Mouse (Mus musculus) gastrocnemius, postnatal 4 days (tissue): ENCODE measurements around the gene Ccr1l1. TPM values are rescaled to one million over a fixed set of nuclear protein-coding genes. Genes with fewer than 3 reads are reported as not detected.
"Not testable (repeated sequence)": the region's sequence is repeated elsewhere in the genome, so short reads cannot be mapped to it uniquely, and the experiment has no call there.

ENCODE experiments used
- DNase-seq, 2 experiments: peaks; one replicate each; pipeline ENCODE4 v3.0.0; 2021 to 2022; ENCODE audit warnings: low spot score in 2 of 2, mixed read lengths in 2 of 2
- long read RNA-seq, 2 experiments: library from polyadenylated mRNA; stranded (forward); transcript quantifications; one replicate each; pipeline ENCODE4 v2.0.0; 2021
- total RNA-seq, 2 experiments: library from RNA; stranded (reverse); gene quantifications; 2 replicates each; pipeline ENCODE4 v1.2.3; 2021

Gene Ccr1l1
- not detected for total RNA-seq
- long read RNA-seq, experiment 1: 0 reads
- long read RNA-seq, experiment 2: 0 reads

DNA sequence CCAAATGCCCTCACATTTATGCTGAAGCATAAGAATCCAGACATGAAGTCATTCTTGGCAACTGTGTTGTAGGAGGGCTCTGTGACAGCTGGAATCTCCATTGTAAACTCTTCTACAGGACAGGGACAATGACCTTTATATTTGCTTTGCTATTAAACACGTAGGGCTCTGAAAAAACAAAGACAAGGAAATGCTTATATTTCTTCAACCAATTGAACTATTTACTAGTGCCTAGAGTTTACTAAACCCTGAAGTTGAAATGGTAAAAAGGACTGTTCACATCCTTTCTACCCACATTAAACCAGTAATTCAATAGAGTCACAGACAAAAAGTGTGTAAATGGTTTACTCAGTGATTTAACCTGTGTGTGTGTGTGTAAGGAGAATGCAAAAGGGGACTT is at the start of gene Ccr1l1:
Gene Ccr1l1, minus strand, starts transcription at position 101 of the 400 bp plus-strand sequence.
- DNase-seq: no peak

DNA sequence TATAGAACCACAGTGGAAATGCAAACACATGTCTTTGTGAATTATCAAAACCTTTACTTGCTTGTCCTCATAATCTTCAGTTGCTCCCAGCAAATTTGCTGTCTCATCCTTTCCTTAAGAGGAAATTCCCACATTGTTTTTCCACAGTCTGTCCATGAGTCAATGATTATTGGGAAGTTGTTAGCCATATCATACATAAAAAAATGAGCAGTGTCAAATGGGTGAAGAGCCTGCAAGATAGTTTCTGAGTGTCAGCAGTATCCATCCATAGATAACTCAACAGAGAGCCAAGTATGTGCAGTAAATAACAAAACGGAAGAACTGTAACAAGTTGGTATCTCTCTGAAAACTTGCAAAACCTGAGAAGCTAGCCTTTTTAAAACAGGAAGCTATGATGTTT is 43.5 kb upstream of the Ccr1l1 start, which contains the start of gene Ccr3:
Gene Ccr3, plus strand, starts transcription at position 301 of the 400 bp plus-strand sequence.
- DNase-seq: no peak

DNA sequence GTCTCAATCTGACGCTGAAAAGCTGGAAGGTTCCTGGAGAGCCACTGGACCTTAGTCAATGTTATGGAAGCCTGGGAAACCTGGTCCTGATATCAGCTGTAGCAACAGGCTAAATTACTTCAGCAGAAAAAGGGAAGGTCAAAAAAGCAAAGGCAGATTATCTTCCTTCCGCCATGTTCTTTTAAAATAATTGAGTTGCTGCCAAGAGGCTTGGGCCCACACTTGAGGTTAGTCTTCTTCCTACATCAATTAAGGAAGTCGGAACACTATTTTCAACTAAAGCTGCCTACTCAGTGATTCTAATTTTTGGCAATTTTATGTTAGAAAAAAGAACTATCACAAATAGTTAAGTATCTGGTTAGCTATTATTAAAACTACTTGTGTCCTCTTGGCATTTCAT is 41.7 kb upstream of the Ccr1l1 start:
- no peak for DNase-seq

DNA sequence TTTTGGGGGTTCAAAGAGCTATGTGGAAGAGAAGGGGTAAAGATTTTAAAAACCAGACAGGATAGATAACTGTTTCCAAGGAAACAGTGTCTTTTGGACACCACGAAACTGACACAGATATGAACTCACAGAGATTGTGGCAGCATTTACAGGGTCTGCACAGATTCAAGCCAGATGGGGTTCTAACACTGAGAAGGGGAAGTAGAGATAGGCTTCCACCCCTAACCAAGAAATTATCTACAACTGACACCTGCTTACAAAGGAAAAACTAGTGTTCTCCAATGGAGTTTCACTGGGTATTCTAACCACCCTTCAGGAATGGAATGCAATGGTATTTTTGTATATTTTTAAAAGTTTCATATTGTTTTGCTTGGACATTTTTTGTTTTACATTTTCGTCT is 37.8 kb upstream of the Ccr1l1 start:
- no peak for DNase-seq

DNA sequence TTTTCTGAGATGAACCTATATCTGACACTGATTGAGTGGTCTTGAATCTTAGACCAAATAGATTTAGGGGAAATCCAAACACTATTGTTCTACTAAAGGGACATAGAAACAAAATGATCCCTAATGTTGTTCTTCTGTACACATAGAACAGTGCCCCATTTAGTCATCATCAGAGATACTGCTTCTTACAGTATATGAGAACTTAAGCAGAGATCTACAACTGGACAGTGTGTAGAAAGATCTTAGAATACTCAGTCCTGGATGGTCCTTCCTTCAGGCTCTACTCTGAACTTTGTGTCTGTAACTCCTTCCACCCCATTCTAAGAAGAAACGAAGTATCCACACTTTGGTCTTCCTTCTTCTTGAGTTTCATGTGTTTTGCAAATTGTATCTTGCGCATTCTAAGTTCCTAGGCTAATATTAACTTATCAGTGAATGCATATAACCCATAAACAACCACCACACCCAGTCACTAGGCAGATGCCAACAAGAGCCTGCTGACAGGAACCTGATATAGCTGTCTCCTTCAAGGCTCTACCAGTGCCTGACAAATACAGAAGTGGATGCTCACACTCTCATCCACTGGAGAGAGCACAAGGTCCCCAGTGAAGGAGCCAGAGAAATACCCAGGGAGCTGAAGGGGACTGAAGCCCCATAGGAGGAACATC is 36.9 kb upstream of the Ccr1l1 start:
- DNase-seq: no peak

DNA sequence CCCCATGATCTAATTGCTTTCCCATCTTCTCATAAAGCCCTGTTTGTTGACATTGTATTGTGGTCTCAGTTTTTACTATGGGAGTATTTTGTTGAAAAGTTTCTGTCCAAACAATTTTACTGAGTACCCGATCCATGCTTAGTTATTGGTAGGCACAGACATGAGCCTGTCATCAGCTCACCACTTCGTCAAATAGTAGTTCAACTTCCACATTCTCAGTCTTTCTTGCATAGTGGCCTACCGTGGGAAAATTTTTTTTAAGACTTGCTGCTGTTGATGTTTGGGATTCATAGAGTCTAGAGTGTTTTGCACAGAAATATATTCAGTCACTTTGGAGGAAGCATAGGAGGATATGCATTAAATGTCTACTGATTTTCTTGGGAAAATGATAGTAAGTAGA is 35.1 kb upstream of the Ccr1l1 start:
- no peak for DNase-seq

DNA sequence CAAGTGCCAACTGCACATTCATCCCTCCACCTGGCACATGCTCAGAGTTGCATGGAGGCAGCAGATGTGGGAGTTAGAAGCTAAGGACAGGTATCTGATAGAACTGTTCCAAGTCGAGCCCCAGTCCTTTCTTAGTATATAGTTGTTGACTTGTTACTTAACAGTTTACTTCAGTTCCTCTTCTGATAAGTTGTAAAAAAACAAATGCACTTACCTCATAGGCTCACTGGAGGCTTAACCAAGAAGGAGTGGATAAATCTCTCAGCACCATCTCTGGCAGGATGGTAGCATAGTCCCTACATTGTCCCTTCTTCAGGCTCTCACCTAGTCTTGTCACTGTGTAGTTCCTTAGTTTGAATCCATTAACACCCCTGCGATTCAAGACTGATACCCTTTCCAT is 34.5 kb upstream of the Ccr1l1 start:
- DNase-seq: no peak

DNA sequence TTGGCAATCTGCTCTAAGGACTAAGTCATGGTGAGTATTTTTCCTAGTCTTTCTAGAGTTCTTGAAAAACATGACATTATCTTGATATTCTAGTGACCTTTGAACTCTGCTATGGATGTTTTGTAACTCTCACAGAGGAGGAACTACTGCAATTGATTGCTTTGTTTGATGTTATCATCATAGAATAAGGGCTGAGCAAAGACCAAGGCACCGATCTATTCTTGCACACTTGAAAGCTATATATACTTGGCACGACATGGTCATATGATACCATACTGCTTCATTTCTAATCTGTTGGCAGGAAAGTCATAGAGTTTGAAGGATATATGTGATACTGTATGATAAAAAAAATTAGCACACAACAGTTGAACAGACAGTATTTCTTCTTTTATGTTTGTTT is 21.6 kb upstream of the Ccr1l1 start:
- no peak for DNase-seq

DNA sequence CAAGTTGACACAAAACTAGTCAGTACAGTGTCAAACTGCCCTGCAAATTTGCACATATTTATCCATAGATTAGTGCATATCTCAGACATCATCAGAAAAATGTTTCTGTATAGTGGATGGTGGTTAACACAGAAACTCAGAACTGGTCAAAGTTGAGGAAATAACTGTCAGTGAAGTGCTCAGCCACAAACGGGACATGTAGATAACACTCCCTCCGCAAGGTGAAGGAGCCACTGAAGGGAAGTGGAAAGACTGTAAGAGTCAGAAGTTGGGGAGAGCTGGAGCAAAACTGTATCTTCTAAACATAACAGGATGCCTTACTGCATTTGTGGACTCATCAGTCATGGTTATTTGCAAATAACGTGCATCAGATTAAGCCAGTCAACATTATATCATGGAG is 19.5 kb upstream of the Ccr1l1 start:
- no peak for DNase-seq

DNA sequence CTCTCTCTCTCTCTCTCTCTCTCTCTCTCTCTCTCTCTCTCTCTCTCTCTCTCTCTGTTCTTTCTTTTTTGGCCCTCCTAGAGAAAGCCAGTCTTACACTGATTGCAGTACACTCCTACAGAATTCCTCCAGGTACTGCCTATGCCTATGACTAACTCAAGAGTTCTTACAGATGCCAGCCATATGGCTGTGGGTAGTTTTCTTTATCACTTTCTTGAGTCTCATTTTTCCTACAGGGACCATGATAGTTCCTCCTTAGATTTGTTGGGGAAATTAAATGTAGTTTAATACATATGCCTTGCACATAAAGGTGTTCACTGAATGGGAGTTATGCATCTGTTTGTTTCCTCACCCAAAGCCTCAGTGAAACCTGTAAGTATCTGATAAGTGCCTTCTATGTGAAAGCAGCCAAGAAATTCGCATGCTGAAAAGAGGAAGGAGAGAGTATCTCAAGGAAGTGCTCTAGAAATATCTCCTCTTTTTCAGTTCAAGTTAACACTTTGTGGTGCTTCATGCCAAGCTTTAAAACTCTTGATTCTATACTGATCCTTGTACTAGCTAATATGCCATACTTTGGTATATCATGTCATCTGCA is 13.2 kb upstream of the Ccr1l1 start:
- no peak for DNase-seq

DNA sequence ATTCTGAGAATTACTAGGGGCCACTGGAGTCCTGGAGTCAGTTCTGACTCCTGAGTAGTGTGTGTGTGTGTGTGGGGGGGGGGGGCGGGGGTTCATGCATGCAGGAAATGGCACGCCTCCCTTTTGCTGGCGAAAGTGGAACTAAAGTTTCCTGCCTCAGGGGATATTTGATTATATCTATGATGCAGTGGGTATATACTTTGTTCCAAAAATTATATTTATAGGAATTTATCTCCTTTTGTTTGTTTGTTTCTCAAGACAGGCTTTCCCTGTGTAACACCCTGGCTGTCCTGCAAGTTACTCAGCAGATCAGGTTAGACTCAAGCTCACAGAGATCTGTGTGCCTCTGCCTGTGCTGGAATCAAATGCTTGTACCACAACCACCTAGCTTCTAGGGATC is 11.5 kb upstream of the Ccr1l1 start:
- DNase-seq: no peak

DNA sequence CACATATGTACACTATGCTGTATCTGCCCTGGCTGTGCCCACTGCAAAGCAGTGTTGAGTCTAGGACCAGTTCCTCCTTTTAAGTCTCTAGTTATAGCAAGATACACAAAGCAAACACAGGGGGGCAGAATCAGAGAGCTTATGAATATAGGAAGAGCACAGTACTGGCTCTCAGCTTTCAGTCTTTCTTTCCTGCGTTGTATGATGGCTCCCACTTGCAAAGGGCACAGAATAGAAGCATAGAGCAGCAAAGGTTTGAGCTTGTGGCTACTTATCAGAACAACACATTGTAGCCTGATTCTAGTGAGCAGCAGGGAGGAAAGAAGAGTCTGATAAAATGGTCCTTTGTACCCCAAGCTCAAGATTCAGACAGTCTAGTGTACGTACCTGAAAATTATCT is 8.0 kb upstream of the Ccr1l1 start:
- no peak for DNase-seq

DNA sequence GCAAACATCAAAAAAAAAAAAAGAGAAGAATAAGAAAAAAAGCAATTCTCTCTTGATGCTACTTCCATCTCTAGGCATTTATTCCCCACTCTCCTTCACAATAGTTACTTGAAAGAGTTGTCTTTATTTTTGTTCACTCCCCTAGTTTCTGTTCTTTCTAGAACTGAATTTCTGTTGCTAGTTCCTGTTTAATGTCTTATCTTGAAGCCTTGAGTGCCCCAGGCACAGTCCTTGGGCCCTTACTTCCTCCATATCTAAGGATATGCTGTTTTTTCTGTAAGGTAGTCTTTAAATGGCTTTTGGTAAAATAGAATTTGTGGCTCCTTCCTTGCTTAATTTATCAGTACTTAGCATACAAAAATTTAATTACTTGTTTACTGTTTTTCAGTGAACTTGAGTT is 6.7 kb upstream of the Ccr1l1 start:
- no peak for DNase-seq

DNA sequence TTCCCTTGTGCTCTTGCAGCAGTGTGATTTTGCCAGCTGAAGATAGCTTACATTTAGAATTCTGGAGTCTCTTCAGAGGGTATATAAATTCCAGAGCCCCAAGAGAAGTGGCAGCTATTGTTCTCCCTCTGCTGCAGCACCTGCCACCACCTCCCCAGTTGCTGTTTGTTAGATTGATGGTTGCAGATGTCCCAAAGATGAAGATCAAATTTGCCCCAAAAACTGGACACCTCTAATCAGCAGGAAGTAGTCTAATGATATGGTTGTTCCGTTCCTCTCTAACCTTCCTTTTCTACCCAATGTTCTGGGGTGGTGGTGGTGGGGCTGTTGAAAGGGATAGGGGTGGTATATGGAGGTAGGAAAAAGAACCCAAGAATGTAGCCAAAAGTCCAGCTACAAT is 4.5 kb upstream of the Ccr1l1 start:
- DNase-seq: no peak

DNA sequence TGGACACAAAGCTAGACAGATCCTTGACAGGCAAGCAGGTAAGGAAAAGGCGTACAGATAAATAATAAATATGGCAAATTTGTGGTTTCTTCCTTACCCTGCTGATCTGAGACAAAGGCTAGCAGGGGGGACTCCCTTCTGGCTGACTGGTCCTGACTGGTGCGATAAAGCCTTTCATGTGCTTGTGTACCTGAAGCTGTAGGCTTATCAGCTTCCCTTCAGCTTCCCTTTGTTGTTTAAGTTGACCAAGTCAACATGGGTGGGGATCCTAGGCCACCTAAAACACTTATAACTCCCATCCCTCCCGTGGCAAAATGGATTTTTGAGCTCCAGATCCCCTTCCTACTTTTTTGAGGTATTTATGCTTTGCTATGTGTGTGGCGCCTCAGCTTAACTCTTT is 3.7 kb upstream of the Ccr1l1 start:
- DNase-seq: no peak

DNA sequence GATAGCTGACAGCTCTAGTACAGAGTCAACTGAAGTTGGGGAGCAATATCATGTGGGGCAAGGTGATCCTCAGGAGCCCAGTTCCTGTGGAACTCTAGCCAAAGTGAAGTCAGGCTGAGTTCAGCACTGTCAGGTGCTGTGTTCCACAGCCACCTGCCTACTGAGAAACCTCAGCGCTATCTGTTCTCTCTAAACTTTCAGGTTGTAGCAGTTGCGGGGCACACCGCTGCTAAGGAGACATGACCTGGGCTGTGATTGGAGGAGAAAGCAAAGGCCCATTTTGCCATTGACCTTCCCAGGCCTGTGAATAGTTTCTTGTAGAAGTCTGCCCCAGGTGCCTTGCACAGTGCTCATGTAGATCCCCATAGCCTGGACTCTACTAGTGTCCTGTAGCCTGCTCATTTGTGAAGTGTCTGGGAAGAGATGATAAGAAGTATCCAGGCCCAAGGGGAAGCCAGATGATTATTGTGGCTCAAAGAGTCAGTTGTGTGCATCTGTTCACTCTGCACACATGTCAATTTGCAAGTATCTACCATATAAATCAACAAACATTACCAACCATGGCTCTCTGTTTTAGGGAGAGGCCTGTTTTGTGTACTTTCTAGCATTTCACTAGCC is 2.8 kb upstream of the Ccr1l1 start:
- not testable (repeated sequence) for DNase-seq

DNA sequence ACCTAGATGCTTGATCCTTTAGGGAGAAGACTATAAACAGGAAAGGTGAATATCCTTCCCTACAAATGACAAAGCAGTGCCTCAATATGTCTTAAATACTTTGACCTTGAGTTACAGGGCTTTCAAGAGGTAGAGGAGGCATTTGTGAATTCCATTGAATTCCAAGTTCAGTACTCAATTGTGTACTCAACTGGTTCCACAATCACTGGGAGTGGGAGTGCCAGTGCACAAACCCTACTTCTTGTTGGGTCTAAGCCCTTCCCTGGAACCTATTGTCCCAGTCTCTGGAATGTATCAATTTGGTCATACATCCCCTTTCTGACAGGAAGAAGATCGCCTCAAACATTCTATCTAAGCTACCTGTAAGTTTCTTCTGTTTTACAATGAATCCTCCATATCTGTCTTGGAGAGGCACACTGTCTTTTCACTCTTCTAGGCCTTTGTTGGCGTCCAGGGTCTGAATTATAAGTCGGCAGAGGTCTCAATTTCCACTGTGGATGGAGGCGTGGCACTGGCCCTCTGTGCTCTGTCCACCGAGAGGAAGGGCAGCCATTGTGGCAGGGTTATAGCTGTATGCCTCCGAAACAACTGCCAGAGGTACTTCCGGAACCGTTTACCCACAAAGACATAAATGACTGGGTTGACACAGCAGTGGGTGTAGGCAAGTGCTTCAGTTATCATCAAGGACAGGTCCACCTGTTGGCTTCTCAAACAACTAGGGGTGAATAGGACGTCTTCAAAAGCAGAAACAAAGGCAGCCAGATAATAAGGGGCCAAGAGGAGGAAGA is 1.1 kb downstream of the Ccr1l1 start:
- DNase-seq: no peak

DNA sequence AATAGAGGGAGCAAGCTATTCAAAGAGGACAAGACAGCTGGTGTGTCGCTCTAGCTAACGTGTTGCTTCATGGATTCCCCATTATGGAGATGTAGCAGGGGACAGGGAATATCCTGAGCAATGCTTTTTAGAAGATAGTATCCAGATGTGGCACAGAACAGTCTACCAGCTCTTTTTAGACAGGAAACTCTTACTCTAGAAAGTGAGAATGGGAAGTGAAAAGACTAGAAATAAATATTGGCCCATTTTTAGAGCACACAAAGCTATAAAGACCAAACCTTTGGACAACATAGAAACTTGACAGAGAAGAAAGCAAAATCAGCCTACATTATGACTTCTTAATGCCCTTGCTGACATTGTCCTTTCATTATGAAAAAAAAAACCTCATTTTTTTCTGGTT is 2.6 kb downstream of the Ccr1l1 start:
- DNase-seq: no peak

DNA sequence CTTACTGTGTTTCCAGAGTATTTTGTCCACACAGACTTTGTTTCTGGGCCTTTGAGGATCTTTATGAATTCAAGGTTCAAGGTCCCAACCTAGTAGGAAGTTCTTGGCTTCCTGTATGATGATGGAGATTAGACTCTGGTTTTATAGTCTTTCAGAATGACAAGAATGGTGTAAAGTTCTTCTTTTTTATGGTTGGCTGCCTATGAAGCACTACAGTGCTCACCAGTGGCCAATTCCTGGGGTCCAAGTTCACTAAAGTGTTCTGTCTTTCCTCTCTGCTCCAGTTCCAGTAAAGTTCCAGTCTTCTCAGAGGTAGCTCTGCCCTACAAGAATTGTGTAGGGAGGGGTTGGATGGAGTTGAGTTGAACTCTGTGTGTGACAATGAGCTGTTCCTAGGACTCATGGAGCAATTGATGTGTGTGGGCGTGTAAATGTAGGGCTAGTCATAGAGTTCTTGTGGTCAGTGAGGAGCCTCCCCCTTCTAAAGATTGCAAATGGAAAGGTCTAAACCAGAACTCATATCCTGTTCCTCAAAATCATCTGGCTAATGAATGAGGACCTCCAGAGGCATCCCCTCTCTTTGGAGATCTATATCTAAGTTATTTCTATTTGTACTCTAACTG is 9.8 kb downstream of the Ccr1l1 start, which contains the start of gene Ccr1:
Gene Ccr1, minus strand, starts transcription at position 403 of the 623 bp plus-strand sequence.
- no peak for DNase-seq

DNA sequence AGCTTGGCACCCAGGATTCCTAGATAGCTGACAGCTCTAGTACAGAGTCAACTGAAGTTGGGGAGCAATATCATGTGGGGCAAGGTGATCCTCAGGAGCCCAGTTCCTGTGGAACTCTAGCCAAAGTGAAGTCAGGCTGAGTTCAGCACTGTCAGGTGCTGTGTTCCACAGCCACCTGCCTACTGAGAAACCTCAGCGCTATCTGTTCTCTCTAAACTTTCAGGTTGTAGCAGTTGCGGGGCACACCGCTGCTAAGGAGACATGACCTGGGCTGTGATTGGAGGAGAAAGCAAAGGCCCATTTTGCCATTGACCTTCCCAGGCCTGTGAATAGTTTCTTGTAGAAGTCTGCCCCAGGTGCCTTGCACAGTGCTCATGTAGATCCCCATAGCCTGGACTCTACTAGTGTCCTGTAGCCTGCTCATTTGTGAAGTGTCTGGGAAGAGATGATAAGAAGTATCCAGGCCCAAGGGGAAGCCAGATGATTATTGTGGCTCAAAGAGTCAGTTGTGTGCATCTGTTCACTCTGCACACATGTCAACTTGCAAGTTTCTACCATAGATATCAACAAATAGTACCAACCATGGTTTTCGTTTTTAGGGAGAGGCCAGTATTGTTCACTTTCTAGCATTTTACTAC is 11.2 kb downstream of the Ccr1l1 start:
- not testable (repeated sequence) for DNase-seq

DNA sequence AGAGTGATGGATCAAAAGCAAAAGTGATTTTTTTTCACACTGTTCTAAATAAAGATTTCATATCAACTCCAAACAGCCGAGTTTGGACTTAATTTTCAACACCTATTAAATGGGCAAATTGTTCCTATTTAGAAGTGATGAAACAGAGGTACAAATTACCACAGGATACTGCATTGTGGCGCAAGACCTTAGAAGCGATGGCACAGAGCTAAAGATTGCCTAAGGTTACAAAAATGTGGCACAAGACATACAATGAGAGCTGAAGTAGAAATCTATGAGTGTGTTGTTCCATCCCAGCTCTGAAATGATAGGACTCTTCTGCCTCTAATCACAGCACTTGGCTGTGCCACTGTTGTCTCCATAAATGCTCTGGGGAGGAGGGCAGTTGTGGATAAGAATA is 13.4 kb downstream of the Ccr1l1 start:
- DNase-seq: no peak
